ENCODE assay signal across 35 mouse cellular contexts in genomic region chr11:104646173-104646572, GRCm38 (mm10). TPM values are rescaled to one million over a fixed set of nuclear protein-coding genes. Genes with fewer than 3 reads are reported as not detected.
DNase-seq lines count a peak whose midpoint lies in the region; ATAC-seq and TF ChIP-seq lines count a peak whose summit lies in the region.
"Had no signal": no experiment of that assay in that cellular context is flagged by ENCODE, and none has a peak within 500 bp of the region (broad histone marks: within the 10 kb centered on the region; RNA-seq: fewer than 3 reads in every experiment).

No protein-coding gene starts in this region.

- WGBS in lung, embryonic 14.5 days = 71% methylated on average over 4 of the region's 4 CpGs
- 66% methylated on average over 4 of the region's 4 CpGs for WGBS in kidney, embryonic 14.5 days

- no peak overlapping the region for H3K4me3 ChIP-seq in lung, embryonic 14.5 days (ENCODE audit: low read depth, low read length)
- H3K4me3 ChIP-seq in kidney, embryonic 14.5 days (ENCODE audit: low read length) = no peak overlapping the region
- H3K4me3 ChIP-seq: embryonic facial prominence, embryonic 12.5 days; forebrain, embryonic 10.5 days; forebrain, embryonic 15.5 days; gastrocnemius, adult 2 months; heart, embryonic 10.5 days; hindbrain, embryonic 12.5 days; intestine, embryonic 15.5 days; left cerebral cortex, adult 2 months; limb, embryonic 13.5 days; liver, embryonic 15.5 days; neural tube, embryonic 15.5 days had no signal

- no peak overlapping the region for H3K4me2 ChIP-seq in lung, embryonic 14.5 days
- H3K4me2 ChIP-seq in kidney, embryonic 14.5 days (replicated peaks; ENCODE audit: low read depth, low read length) = no peak overlapping the region
- H3K4me2 ChIP-seq: embryonic facial prominence, embryonic 12.5 days; forebrain, embryonic 15.5 days; hindbrain, embryonic 12.5 days; intestine, embryonic 15.5 days; limb, embryonic 13.5 days; liver, embryonic 15.5 days; neural tube, embryonic 15.5 days had no signal

- no peaks in the 10 kb centered on the region for H3K36me3 ChIP-seq in lung, embryonic 14.5 days (ENCODE audit: insufficient read depth)
- no peaks in the 10 kb centered on the region for H3K36me3 ChIP-seq in kidney, embryonic 14.5 days (ENCODE audit: control insufficient read depth, insufficient read depth, low read length)
- H3K36me3 ChIP-seq: embryonic facial prominence, embryonic 12.5 days; forebrain, embryonic 10.5 days; forebrain, embryonic 15.5 days; hindbrain, embryonic 12.5 days; intestine, embryonic 15.5 days; limb, embryonic 13.5 days; liver, embryonic 15.5 days; neural tube, embryonic 15.5 days had no signal

- peak; percentile 91 for DNase-seq in heart, adult 11 months
- no peak for DNase-seq in heart, adult 8-10 months (ENCODE audit: low spot score)
- no peak for DNase-seq in lung, embryonic 14.5 days
- no peak for DNase-seq in lung, postnatal 14 days
- peak; percentile 65 for DNase-seq in ZHBTc4 (ENCODE audit: low read depth, low spot score)
- DNase-seq in layer of hippocampus, adult 8-10 months (ENCODE audit: low spot score in 2 of 2) = no peak
- DNase-seq: adrenal gland, adult 2 months; adrenal gland, postnatal 36 days; cerebellum, adult 2 months; cerebellum, postnatal 14 days; gastrocnemius, adult 2 months; heart, postnatal 36 days; kidney, adult 2 months; kidney, postnatal 10 days; lung, postnatal 4 days; midbrain, embryonic 14.5 days; retina, postnatal 1 day; right cerebral cortex, postnatal 14 days; thymus, postnatal 25 days had no signal

- H3K9me3 ChIP-seq in lung, embryonic 14.5 days (ENCODE audit: low read depth, low read length) = no peaks in the 10 kb centered on the region
- no peaks in the 10 kb centered on the region for H3K9me3 ChIP-seq in kidney, embryonic 14.5 days (ENCODE audit: control insufficient read depth, low read length)
- H3K9me3 ChIP-seq: embryonic facial prominence, embryonic 12.5 days; forebrain, embryonic 10.5 days; forebrain, embryonic 15.5 days; heart, embryonic 10.5 days; hindbrain, embryonic 12.5 days; intestine, embryonic 15.5 days; limb, embryonic 13.5 days; liver, embryonic 15.5 days; neural tube, embryonic 15.5 days had no signal

- no peaks in the 10 kb centered on the region for H3K27me3 ChIP-seq in lung, embryonic 14.5 days (ENCODE audit: insufficient read depth, low read length)
- no peaks in the 10 kb centered on the region for H3K27me3 ChIP-seq in kidney, embryonic 14.5 days (ENCODE audit: control insufficient read depth, insufficient read depth, low read length)
- H3K27me3 ChIP-seq: embryonic facial prominence, embryonic 12.5 days; forebrain, embryonic 15.5 days; hindbrain, embryonic 12.5 days; intestine, embryonic 15.5 days; limb, embryonic 13.5 days; liver, embryonic 15.5 days; neural tube, embryonic 15.5 days had no signal

- 0 out of 2 replicates have a peak, but pooled peaks have one; percentile 8 for ATAC-seq in lung, embryonic 14.5 days (ENCODE audit: insufficient read depth)
- no peak for ATAC-seq in kidney, embryonic 14.5 days (ENCODE audit: low FRiP score, low TSS enrichment)
- ATAC-seq: activated CD4-positive, CD25-positive, alpha-beta regulatory T cell, adult 4 months; forebrain, embryonic 15.5 days; hindbrain, postnatal 0 days; intestine, embryonic 15.5 days had no signal

- no peak for TF ChIP-seq CTCF in lung, embryonic 14.5 days (IDR thresholded peaks at IDR 0.05; ENCODE audit: low read depth)

- no peaks in the 10 kb centered on the region for H3K4me1 ChIP-seq in lung, embryonic 14.5 days (ENCODE audit: insufficient read depth)
- no peaks in the 10 kb centered on the region for H3K4me1 ChIP-seq in kidney, embryonic 14.5 days (ENCODE audit: control insufficient read depth, insufficient read depth, low read length)
- H3K4me1 ChIP-seq: embryonic facial prominence, embryonic 12.5 days; forebrain, embryonic 15.5 days; hindbrain, embryonic 12.5 days; intestine, embryonic 15.5 days; limb, embryonic 13.5 days; liver, embryonic 15.5 days; neural tube, embryonic 15.5 days had no signal

- H3K9ac ChIP-seq in lung, embryonic 14.5 days = no peak overlapping the region
- H3K9ac ChIP-seq in kidney, embryonic 14.5 days (ENCODE audit: low read depth, low read length) = no peak overlapping the region
- H3K9ac ChIP-seq: embryonic facial prominence, embryonic 12.5 days; forebrain, embryonic 15.5 days; hindbrain, embryonic 12.5 days; intestine, embryonic 15.5 days; limb, embryonic 13.5 days; liver, embryonic 15.5 days; neural tube, embryonic 15.5 days had no signal

- no peak overlapping the region for H3K27ac ChIP-seq in lung, embryonic 14.5 days (ENCODE audit: low read depth)
- H3K27ac ChIP-seq in kidney, embryonic 14.5 days (ENCODE audit: low read depth, low read length) = no peak overlapping the region
- H3K27ac ChIP-seq: embryonic facial prominence, embryonic 12.5 days; forebrain, embryonic 10.5 days; forebrain, embryonic 15.5 days; heart, embryonic 10.5 days; hindbrain, embryonic 12.5 days; hindbrain, postnatal 0 days; intestine, embryonic 15.5 days; left cerebral cortex, adult 2 months; limb, embryonic 13.5 days; neural tube, embryonic 15.5 days had no signal

RNA-seq across cellular contexts. Expression of gene Itgb3, which starts 38.4 kb away (rescaled TPM):
- 1 to 10 TPM; 2.2 to 4.1 (median 2.9) TPM for total RNA-seq in heart, adult 8-10 months (2022)
- 1.9 and 2.1 TPM in 2 replicates for polyA plus RNA-seq in lung, embryonic 14.5 days (2014; fragmentation: Nextera tagmentation; extraction: Ambion mirVana)
- total RNA-seq in layer of hippocampus, adult 8-10 months (2022) = 1 to 10 TPM; 1.4 to 4.7 (median 3.1) TPM
- 0.80 and 0.85 TPM in 2 replicates for polyA plus RNA-seq in kidney, embryonic 14.5 days (2014; fragmentation: Nextera tagmentation; extraction: Ambion mirVana)

RNA-seq across cellular contexts. Expression of gene Gm11639, which starts 39.3 kb away (rescaled TPM):
- total RNA-seq in heart, adult 8-10 months (2022) = under 1 TPM; 0.03 TPM
- polyA plus RNA-seq in lung, embryonic 14.5 days (2014; fragmentation: Nextera tagmentation; extraction: Ambion mirVana) = not detected in 2 replicates
- under 1 TPM; 0.31 to 0.68 (median 0.34) TPM for total RNA-seq in layer of hippocampus, adult 8-10 months (2022)
- polyA plus RNA-seq in kidney, embryonic 14.5 days (2014; fragmentation: Nextera tagmentation; extraction: Ambion mirVana) = 0.08 TPM in 1 of 2 replicates, not detected in the other
- total RNA-seq: gastrocnemius, adult 2 months; hindbrain, postnatal 0 days; monocyte, adult 5-6 weeks had no signal
- polyA plus RNA-seq: adrenal gland, adult 2 months; forebrain, embryonic 10.5 days; heart, embryonic 16.5 days; hindbrain, embryonic 12.5 days; intestine, embryonic 15.5 days; limb, embryonic 13.5 days; midbrain, embryonic 14.5 days; small intestine, adult 2 months had no signal

Comparison
In these comparisons a context has a peak if more than half of its experiments do, and no peak if none do; other contexts are left out.
1. DNase-seq: peak in heart, adult 11 months (single experiment) and ZHBTc4 (single experiment); none in heart, adult 8-10 months (single experiment), lung, embryonic 14.5 days (single experiment), lung, postnatal 14 days (single experiment) and layer of hippocampus, adult 8-10 months (0 of 2).